Mouse (Mus musculus) cerebellum, adult 11 months (tissue): ENCODE results near the gene Nrd1.

ENCODE experiments used
- DNase-seq: peaks from one replicate; pipeline ENCODE4 v3.0.0; 2022

The Nrd1 gene

GRCm38 (mm10) chr4:109102574-109102973 is 102.1 kb downstream of the Nrd1 start:
- no peak for DNase-seq

DNA sequence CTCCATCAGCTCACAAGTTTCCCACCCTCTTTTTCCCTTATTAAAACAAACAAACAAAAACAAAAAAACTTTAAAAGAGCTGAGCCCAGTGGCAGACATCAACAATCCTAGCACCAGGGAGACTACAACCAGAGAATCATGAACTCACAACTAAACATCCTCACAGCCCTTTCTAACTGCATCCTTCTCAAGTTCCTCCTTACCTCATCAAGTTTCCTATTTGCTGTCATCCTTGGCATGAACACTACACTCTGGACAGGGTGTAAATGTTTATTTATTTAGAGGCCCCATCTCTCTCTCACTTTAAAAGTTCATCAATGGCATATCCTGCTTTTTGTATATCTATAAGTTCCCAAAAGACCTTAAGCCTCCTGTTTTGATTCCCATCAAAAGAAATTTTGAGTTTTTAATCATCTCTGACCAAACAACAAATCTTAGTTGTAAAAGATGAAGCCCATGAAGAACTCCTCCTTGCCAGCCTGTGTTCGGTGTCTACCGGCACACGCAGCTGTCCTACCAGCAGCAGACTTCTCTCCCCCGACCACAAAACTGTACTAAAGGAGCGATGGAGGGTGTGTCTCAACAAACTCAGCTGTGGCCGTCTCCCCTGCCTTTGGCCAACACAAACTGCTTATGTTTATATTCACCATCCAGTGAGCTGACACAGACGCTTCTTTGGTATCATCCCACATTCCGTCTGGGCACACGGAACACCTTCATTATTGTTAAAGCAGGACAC is 102.9 kb downstream of the Nrd1 start:
- DNase-seq, result no peak

DNA sequence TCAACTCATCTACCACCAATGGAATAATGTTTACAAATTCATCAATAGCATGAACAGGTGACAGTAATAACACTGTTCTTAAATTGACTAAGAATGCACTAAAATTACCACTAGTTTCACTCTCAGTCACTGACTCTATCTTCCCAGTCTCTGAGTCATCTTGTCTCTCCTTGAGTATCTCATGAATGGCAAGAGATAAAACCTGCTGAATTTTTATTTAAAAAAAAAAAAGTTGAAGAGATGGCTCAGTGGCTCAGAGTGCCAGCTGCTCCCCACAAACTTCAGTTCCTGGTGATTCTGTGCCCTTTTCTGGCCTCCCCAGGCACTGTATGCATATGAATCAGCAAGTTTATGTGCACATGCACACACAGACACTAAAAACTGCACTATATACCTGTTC is 104.8 kb downstream of the Nrd1 start:
- DNase-seq, result no peak

GRCm38 (mm10) chr4:109106034-109106433 is 105.6 kb downstream of the Nrd1 start:
- no peak for DNase-seq

GRCm38 (mm10) chr4:109106594-109106993 is 106.1 kb downstream of the Nrd1 start:
- DNase-seq, result no peak

DNA sequence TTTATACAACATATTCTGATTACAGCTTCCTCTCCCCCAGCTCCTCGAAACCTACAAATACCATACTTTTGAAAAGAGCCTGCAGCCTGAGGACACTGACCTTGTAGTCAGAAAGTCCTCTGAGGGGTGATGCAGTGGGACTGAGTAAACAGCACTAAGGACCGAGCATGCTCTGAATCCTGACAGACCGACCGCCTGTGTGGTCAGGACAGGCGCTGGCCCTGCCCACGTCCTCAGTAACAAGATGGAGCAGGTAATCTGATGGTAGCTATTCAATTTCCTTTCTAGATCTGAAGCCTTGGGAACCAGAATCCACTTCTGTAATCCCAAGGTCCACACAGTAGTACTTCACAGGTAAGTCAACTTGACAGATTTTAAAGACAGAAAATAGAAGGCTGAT is 108.6 kb downstream of the Nrd1 start:
- no peak for DNase-seq

GRCm38 (mm10) chr4:109109686-109110085 is 109.2 kb downstream of the Nrd1 start:
- no peak for DNase-seq

DNA sequence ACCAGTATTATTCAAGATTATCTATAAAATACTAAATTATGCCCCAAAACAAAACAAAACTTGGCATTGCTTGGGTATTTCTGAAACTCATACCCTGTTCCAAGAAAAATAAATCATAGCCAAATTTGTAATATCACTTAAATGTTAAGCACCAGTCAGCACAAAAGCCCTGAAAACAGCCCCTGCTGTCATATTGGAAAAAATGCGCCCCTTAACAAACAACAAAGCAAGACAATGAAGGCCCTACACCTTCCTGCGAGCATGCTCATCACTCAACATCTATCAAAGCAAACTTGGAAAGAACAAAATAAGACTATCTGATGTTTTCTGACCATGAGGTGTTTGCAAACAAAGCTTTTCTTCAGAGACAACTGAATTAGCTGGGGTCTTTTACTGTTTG is 110.5 kb downstream of the Nrd1 start:
- no peak for DNase-seq
